Mouse (Mus musculus): ENCODE results near the gene I830077J02Rik.

The I830077J02Rik gene

DNA sequence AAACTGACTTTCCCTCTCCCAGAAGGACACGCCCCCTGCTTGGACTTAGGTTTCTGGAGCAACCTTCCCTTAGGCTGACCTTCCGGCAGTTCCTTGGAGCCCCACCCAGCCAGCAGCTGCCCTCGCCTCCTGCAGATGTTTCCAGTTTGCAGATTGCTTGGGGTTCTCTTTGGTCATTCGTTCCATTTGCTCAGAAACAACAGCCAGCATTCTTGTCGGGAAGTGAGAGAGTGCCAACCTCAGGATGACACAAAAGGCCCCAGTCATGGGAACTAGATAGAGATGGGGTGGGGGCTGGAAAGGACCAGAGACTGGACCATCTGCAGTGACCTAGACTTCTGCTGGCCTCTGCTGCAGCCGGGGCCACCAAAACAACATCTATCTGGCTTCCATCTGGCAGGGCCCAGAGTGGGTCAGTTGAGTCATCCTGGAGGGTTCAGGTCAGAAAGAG is 38.5 kb downstream of the I830077J02Rik start:
- DNase-seq (ENCODE audit: low spot score in 2 of 2), result no peak

DNA sequence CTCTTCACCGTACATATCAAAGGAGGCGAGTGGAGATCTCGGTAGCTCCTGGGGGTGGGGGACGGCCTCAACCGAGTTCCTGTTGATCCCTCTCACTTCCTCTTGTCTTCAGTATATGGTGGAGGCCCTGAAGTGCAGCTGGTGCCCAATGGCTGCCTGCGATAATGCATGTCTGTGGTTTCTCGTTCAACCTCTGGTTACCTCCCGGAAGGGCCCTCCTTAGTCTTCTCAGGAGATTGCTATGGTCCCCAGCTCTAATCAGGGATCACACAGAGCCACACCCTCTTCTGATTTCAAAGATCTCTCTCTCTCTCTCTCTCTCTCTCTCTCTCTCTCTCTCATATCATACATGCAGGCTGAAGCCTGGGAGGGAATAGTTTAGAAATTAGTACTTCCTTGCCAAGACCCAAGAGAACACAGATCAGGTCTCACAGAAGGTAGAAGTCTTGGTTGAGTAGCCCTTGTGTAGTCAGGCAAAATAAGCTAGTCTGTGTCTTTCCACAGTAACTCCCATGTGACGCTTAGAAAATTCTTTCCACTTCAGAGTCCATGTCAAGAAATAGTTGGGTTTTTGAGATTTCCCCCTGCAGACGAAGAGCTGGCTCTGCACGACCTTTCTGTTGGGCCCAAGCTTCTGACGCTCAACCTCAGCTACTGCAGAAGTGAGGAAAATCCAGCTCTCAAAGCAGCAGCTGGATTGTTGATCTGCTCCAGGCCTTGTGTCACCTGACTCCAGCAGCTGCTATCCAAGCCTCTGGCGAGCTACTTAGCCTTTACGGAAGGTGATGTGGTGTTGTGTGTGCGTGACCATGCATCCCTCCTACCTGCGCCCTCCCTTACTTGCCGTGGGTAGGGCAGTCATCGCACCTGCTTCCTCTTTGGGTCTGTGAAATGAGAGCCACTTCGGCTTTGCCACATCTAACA is 39.6 kb downstream of the I830077J02Rik start:
- DNase-seq (ENCODE audit: low spot score in 2 of 2), result no peak

DNA sequence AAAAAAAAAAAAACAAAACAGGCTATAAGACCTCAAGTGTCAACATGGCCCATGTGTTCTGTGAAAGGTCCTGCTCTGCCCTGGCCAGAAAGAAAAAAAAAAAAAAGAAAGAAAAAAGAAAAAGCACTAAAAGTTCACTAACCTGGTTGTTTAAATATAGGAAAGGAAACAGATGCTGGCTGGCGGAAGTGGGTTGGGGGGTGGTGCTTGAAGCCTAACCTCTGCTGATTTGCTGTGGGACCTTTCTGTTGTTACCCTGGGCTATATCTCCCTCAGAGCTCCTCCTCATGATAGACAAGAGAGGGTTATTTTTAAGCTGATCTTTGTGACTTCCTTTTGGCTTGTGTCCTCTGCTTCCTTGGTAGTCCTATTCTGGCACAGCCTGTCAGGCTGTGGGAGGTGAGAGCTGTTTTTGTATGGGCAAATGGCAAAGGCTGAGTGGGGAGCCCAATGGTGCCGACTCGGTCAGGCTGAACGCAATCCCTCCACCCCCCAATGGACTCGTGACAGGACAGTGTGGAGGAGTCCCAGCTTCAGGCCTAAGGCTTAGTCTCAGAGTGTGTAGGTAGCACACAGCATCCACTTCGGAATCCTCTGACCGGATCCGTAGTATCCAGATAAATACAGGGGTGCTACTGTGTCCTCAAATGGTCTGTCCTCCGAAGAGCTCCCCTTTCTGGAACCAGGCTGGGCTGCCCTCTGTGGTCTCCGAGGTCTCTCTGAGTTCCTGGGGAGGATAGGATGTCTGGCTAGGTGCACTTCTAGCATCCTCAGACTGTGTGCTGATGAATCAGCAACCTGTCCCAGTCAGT is 40.5 kb downstream of the I830077J02Rik start:
- DNase-seq (ENCODE audit: low spot score in 2 of 2), result no peak

DNA sequence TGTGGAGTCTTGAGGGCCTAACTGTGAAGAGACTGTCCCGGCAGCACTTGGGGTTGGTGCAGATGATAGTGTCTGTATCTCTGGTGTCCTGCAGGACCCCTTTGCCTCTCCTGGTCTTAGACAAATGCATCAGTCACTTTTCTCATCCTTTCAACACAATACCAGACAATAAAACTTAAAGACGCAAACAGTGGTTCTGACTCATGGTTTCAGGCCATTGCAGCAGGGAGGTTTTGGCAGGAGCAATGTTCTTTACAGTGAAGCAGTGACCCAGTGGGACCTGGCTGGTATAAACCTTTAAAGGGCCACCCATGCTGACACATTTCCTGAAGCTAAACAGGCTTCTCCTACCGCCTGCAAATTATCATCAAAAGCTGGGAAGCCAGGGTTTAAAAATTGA is 41.3 kb downstream of the I830077J02Rik start:
- DNase-seq (ENCODE audit: low spot score in 2 of 2), result no peak

DNA sequence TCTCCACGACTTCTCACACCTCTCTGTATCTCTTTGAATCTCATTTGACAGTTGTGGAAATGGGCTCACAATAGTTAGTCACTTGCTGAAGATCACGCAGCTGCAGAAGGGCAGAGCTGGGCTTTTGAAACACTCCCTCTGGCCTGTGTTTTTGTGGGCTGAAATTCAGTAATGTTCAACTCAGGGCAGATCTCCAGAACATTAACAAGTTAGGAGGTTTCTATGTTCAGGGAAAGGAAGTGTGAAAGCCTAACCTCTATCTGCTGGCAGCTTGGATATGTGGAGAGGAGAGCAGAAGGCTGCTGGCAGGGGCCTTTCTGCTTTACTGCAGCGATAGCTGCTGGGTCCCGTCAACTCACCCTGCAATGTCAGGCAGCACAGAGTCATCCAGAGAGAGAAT is 42.2 kb downstream of the I830077J02Rik start:
- DNase-seq (ENCODE audit: low spot score in 2 of 2), result no peak

DNA sequence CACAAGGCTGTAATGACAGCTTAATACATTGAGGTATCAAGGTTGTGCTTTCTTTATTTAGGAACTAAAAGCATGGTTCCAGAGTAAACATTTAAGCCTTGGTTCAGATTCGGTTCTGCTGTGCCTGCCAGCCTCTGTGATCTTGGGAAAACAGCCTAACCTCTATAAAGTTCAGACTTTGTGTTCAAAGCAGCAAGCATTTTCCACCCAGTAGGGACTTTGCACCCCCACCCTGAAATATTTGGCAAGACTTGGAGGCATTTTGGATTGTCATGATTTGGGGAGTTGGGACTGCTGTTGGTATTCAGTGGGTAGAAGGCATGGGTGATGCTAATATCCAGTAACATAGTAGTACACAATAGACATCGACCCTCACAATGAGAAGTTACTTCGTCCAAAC is 43.5 kb downstream of the I830077J02Rik start:
- DNase-seq (ENCODE audit: low spot score in 2 of 2), result no peak

DNA sequence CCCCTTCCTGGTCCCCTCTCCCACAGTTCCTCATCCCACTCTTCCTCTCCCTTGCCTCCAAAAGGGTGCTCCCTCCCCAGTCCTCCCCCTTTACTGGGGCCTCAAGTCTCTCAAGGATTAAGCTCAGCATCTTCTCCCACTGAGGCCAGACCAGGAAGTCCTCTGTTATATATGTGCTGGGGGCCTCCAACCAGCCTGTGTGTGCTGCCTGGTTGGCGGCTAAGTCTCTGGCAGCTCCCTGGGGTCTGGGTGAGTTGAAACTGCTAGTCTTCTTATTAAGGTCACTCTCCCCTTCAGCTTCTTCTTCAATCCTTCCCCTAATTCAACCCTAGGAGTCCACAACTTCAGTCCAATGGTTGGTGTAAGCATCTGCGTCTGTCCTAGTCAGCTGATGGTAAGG is 49.4 kb downstream of the I830077J02Rik start:
- no peak for DNase-seq (ENCODE audit: low spot score in 2 of 2)

DNA sequence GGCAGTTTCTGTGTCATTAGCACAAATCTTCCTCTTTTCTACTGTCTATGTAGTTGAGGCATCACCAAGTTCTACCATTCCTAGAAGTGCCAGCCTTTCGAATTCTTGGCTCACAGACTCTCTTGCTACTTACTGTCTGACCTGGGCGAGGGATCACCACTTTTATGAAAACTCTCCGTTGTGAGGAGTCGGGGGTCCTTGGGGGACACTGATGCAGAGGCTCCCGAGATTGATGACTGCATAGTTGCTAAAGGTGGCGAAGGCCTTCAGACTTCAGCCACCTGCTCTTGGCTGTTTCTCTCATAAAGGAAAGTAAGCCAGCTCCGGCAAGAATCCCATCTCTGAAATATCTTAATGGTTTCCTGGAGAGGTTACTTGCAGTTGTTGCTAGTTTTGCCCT is 50.4 kb downstream of the I830077J02Rik start:
- no peak for DNase-seq (ENCODE audit: low spot score in 2 of 2)

DNA sequence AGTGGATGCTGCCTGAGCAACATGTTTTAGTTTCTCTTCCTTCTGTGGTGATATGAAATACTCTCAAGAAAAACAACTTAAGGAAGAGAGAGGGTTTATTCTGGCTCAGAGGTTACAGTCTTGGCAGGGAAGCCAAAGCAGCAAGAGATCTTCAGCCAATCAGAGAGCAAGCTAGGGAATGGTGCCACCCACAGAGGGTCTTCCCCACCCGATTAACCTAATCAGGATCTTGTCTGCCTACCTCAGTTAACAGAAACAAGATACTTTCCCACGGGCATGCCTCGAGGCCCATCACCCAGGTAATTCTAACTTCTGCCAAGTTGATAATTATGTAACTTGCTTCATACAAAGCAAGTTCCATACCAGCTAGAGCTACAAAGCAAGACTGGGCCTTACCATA is 52.0 kb downstream of the I830077J02Rik start:
- DNase-seq (ENCODE audit: low spot score in 2 of 2), result no peak

DNA sequence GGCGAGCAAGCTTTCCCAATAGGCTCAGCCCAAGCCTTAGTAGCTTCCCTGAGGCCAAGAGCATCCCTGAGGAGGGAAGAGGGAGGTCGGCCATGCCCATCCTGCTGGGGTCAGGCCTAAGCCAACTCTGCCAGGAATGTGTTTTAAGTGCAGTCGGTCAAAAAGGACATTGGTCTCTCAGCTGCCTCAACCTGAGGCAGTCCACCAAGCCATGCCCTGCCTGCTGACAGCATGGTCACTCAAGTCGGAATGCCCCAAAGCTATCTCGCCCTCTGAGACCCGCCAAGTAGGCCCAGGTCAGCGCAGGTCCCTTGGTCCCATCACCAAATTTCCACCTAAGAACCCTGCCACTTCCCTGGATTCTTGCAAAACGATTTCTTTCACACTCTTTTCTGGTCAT is 53.7 kb downstream of the I830077J02Rik start:
- DNase-seq (ENCODE audit: low spot score in 2 of 2), result no peak

DNA sequence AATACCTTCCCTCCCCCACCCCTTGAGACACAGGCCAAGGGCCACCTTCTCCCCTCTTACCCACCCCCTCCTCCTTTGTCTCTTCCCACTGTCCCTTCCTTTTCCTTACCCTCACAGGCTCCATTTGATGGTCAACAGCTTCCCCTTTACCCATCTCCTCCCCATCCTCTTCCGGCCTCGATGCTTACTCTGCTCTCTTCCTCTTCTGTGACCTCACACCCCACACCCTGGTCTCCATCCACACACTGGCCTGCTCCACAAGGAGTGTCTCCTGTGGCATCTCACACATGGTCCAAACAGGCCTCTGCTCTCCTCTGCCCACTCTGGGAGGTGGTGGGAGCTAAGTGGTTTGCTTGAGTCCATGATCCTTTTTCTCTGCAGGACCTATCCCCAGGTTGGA is 54.5 kb downstream of the I830077J02Rik start:
- no peak for DNase-seq (ENCODE audit: low spot score in 2 of 2)

DNA sequence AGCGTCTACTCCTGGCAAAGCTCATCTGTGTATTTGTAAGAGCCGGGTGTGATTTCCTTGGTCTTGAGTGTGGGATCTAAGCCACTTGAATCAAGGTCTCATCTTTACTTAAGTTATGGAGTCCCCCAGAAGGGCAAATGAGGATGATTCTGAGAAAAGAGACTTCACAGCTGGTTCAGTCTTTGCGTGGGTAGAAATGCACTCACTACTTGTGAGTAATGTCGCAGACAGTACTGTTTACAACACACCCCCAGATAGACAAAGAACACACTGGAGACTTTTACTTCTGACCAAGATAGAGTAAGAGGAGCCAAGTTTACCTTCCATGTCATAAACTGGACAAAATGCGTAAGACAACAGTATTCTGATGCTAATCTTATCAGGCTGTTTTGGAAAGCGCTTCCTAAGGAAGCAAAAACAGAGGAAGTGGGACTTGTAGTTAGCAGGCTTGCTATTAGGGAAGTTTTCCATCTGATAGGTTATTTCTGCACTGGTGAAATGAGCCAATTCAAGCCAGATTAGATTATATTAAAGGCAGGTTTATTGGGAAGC is 55.1 kb downstream of the I830077J02Rik start:
- DNase-seq (ENCODE audit: low spot score in 2 of 2), result no peak

DNA sequence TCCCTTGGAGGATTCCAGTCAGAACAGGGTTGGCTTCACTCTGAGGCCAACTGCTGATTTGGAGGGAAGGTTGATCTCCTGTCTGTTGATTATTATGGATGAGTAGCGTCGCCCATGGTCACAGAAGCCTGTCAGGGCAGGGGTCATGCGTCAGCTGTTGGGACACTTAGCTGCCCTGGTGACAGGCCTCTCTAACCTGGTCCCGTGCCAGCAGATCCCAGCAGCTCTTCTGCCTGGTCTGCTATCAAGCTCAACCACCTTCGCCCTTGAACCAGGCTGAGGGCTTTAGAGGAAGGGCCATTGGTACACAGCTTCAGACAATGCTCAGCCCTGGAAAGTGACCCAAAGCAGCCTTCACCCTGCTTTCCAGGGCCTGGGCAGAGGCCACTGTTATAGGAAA is 56.4 kb downstream of the I830077J02Rik start:
- DNase-seq (ENCODE audit: low spot score in 2 of 2), result no peak
